Mouse (Mus musculus) spleen, adult 2 months (tissue): Measurements from ENCODE around the gene Fmnl1.

ENCODE experiments used
- CTCF ChIP-seq: fragments of 200-500 bp; IDR thresholded peaks from 2 replicates; pipeline ENCODE4 v1.5.1; 2011; ENCODE audit warnings: mild to moderate bottlenecking, inconsistent platforms; ENCODE audit not compliant: insufficient read depth, insufficient read length, insufficient replicate concordance; ENCODE audit errors: extremely low read depth
- POLR2A ChIP-seq: fragments of 200-500 bp; IDR thresholded peaks from 2 replicates; pipeline ENCODE4 v1.6.1; 2011; ENCODE audit warnings: low read depth, low read length, inconsistent platforms

- TF ChIP-seq POLR2A (no peak), CTCF (no peak)
Observed at GRCm38 (mm10) chr11:103197340-103197739, 26.4 kb downstream of the Fmnl1 start.
